Mouse (Mus musculus) kidney, adult 9 months (tissue): ENCODE results near the gene Tmem82.

ENCODE experiments used
- DNase-seq: peaks from one replicate; pipeline ENCODE4 v3.0.0; 2022

Tmem82 gene

DNA sequence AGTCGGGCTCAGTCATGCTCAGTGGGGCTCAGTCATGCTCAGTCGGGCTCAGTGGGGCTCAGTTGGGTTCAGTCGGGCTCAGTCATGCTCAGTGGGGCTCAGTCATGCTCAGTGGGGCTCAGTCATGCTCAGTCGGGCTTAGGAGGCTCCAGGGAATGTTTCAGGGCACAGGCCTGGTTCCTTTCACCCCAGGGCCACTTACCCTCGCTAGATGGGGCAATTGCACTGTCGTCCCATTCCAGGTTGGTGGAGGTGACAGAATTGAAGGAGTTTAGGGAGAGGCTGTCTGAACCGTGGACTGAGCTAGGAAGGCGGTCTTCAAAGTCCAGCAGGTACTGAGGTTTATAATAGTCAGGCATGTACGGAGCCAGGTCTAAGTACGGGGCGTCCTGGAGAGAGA, 21.0 kb upstream of the Tmem82 start:
- DNase-seq: no peak

DNA sequence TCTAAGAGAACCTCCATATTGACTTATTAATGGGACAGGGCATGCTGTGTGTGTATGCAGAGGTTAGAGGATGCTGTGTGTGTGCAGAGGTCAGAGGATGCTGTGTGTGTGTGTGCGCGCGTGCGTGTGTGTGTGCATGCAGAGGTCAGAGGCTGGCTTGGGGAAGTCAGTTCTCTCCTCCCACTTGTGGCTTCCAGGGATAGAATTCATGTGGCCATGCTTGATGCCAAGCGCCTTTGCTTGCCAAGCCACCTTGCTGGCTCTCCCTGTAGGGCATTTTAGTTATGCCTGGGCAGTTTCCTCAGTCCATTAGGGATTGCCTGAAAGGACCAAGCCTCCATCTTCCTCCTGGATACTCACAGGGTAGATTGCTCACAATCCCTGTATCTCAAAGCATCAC, 18.3 kb upstream of the Tmem82 start:
- DNase-seq: peak; percentile 88

DNA sequence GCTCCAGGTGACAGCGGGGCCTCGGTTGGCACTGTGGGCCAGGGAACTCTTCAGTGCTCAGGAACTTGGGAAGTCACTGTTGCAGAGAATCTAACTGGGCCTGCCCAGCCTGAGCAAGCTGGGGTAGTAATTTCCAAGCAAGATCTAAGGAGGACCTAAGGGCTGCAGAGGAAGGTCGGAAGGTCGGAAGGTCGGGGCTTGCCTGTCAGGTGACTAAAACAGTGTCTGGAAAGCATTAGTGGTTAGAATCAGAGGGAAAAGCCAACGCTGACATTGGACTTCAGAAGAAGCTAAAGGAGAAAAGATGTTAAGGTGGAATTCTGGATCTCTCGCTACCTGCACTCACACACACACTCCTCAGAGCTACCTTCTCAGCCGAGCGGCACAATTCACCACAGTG, 17.6 kb upstream of the Tmem82 start:
- DNase-seq: no peak

DNA sequence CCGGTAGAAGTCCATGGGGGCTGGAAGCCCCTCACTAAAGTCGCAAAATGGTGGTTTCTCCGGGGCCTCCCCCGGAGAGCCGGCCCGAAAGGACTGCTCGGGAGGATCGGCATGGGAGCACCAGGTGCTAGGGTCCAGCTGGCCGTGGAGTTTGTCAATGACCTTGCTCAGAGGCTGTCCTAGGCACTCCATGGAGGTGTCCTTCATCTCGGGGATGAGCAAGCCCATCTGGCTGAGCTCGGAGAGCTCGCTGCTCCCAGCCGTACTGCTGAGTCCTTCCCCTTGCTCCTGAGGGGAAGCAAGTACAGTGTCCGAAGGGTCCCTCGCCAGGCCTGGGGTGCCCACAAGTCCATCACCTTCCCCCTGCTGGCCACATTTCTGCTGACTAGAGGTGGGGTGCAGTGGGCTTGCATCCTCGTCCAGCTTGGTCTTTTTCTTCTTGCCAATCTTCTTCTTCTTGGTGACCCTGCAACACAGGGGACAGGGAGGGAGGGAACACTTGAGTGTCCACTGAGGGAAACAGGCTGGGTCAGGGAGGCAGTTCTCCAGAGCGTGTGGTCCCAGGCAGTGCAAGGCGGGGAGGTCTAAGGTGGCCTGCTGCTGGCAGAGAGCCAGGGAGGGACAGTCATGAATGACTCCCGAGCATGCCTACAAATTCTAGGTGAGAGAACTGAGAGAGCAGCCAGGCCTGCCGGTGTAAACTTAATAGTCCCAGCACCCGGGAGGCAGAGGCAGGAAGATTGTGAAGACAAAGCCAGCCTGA, 13.9 kb upstream of the Tmem82 start:
- no peak for DNase-seq

DNA sequence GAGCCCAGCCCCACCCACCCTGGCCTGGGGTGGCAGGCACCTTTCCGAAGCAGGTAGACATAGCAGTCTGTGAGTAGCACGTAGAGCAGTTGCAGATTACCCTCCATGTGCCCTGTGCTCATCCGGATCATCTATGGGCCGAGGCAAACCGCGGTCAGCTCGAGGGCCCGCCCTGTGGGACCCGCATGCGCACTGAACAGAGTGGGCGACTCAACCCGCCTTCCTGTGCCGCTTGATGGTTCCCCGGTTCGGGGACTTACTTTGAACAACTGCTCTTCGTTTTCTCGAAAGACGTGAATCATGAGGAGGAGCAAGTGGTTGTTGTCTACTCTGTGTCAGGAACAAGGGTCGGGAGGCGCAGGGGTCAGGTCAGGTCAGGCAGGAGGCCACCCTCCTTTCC, 12.8 kb upstream of the Tmem82 start:
- DNase-seq: no peak

DNA sequence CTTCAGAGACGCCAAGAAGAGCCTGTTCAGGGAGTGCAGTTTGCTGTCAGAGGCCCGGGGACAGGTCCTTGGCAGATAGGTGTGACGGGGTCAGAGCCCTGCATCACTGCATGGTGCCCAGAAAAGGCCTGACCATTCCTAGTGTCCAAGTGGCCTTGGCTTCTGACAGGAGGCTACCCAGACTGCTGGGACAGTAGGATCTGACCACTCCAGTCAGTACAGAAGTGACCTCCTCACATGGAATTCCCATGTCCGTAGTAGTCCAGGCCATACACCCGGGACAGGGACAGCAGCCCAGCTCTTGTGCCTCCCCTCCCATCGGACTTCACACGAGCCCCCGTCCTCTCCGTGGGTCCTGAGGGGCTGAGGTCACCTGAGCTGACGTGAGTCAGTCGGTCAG, 11.6 kb upstream of the Tmem82 start:
- DNase-seq: no peak

DNA sequence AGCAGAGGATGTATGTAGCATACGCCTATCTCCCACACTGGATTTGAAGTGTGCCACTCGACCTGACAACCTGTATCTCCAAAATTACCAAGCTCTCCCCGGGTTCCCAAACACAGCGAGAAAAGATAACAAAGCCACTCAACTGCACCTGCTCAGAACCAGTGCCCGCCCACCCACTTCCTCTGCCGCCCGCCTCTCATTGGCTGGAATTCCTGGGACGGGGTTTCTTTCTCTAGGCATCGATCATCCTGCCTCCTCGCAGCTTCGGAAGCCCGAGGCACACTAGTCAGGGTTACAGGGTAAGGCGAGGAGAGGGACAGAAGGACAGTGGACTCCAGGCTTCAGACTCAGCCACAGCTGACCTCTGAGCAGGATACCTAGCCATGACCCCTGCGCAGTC, 10.2 kb upstream of the Tmem82 start:
- DNase-seq: no peak

DNA sequence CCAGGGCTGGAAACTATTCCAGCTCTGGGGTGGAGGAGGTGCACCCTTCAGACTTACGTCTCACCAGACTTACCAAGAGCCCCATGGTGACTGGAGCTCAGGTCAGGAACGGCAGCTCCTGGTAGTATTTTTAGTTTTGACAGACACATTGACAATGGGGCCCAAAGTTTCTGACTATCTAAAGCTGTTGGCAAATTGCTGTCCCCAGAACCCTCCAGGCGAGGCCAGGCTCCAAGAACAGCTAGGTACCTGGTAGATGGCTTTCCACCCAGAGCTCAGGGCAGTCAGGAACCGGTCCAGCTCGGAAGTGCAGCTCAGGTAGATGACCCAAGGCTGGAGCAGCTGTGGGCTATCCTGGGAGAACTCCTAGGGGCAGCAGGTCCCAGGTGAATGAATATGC, 9.1 kb upstream of the Tmem82 start:
- DNase-seq: no peak

DNA sequence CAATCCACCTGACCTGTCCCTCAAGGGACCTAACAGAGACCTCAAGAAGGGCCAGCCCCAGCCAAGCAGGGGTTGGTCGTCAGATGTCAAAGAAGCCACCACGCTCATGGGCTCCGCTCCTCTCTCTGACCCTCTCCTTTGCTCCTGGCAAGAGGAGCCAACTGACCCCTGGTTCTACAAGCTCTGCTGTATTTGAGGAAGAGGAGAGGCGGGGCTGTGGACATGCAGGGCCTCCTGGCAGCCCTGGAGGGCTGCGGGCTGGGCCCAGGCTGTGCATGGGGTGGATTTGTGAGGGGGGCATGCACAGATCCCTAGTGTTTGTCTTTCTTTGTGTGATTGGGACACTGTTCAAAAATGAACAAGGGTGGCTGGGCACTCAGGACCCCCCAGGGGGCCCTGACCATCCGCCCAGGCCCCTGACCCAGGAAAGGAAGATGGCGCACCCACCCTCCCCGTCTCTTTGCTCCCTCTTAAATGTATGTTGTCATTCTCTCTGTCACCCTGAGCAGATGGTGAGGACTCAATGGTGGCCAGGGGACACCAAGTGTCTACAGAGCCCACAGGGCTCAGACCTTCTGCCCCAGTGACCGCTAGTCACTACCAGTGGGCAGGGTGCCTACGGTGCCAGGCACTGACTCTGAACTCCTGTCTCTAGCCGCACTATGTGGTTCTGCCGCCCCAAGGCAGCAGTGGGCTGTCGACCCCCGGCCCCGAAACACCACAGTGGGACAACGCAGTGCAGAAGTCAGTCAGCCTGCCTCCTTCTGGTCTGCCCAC, 7.5 kb upstream of the Tmem82 start:
- no peak for DNase-seq

DNA sequence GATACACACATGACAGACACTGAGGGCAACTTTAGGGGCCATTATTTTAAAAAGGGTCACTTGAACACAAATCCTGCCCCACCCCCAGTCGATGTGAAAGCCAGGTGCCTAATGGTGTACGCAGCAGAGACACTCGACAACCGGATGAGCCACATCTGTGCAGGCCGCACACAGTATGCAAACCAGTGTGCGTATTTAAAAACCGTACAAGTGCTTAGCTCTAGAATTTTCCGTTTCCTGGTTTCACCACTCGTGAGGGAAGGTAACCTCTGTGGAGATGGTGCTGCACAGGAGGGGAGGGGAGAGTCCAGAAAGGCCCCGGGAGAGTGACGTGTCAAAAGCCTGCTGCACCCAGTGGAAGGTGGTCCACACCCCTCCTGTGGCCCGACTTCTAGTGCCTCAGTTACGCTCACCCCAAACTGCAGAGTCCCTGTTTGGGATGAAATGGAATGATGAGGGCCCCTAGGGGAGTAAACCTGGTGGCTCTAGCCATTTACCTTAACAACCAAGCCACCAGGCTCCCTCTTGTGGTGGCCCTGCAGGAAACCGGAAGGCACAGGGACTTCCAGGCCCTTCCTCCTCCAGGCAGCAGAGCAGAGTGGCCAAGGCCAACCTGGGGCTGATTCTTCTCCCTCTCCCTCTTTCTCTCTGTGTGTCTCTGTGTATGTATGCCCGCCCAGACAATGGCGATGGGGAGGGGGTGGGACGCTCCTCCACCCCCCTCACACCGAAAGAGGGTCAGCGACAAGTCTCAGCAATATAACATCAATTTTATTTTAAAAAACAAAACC, 6.7 kb upstream of the Tmem82 start:
- DNase-seq: peak; percentile 63

DNA sequence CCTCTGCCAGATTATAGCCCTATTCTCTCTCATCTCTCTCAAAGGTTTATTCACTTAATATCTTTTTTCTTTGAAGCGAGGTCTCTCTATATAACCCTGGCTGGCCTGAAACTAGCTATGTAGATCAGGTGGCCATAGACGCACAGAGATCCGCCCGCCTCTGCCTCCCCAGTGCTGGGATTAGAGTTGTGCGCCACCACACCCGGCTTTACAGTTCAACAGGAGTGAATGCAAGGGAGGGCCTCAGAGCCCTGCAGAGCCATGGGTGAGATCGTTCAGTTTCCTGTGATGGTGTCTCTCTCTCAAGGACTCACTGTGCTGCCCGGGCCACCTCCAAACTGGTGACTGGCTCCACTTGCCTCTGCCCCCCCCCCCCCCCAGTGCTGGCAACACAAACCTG, 5.7 kb upstream of the Tmem82 start:
- DNase-seq: no peak

DNA sequence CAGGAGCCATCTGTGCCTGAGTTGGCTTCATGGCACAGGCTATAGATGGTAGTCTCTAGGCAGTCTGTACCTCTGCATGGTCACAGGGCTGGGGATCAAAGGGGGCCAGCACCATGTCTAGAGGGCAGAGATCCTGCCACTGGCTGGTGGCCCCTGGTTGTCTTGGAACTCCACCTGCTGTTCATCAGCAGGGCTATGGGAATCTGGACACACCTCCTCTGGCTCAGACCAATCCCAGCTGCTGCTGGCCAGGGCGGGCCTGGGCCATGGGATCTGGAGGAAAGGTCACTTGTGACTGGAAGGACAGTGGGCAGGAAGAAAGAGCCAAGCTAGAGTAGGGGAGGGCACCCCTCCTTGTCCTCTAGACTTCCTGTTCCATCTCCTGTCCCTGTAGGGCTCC, 5.2 kb upstream of the Tmem82 start, which contains the start of gene Slc25a34:
Slc25a34 (minus strand) TSS at position 156 of the 400 bp plus-strand sequence.
- peak; percentile 95 for DNase-seq

DNA sequence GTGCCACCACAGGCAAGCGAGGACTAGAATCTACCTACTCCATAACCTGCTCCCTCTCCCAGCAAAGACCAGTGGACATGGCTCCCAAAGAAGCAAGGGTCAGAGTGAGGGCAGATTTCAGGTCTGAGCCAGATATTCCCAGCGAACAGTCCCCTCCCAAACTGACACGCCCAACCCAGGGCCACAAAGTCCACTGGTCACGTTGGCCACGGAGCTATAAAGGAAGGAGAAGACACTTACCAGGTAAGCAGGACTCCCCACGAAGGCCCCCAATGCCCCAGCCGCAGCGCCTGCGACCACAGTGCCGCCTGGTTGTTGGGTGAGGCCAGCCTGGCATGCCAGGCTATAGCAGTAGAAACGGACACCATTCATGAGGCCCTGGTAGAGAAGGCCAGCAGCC, 4.6 kb upstream of the Tmem82 start:
- peak; percentile 90 for DNase-seq

DNA sequence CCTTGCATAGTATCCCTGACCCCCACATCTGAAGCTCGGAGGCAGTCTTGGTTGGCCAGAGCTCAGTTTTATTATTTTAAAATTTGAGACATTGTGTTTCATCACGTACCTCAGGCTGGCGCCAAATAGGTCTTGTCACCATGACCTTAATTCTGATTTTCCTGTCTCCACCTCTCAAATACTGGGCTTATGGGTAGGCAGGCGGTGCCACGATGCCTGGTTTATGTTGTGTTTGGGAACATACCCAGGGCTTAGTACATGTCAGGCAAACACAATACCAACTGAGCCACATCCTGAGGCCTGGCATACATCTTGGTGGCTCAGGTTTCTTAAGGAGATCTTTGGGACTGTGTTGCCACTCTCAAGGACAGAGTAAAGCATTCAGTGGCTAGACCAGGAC, 4.1 kb upstream of the Tmem82 start:
- DNase-seq: no peak

DNA sequence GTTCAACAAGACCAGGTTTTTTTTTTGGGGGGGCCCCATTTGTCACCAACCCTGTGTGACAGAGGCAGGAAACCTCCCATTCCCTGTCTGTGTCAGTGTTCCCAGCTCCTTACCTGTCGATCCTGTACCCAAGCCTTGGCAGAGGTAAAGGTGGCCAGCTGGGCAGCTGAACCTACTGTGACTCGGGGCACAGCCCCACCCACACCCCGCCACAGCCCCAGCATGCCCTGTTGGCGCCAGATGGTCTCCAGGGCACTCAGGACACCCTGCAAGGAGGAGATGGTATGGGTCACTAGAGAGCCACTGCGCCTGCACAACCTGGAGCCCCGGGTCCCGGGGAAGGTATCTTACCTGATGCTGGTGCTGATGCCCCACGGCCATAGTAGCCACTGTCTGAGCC, 3.7 kb upstream of the Tmem82 start:
- DNase-seq: no peak

DNA sequence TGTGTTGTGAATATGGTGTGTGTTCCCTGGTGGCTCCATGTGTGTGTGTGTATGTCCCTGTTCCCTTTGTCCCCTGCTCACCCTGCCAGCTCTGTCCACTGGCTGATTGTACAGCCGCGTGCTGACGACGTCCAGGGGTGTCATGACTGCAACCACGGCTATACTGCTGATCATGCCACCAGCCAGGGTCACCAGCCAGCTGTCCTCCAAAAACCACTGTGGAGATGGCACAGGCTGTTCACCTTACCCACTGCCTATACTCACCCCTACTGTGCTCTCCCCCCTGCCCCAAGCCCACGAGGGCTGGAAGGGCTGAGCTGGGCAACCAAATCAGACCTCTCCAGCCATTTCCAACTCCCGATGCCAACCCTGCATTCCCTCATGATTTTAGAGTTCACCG, 2.9 kb upstream of the Tmem82 start:
- no peak for DNase-seq

DNA sequence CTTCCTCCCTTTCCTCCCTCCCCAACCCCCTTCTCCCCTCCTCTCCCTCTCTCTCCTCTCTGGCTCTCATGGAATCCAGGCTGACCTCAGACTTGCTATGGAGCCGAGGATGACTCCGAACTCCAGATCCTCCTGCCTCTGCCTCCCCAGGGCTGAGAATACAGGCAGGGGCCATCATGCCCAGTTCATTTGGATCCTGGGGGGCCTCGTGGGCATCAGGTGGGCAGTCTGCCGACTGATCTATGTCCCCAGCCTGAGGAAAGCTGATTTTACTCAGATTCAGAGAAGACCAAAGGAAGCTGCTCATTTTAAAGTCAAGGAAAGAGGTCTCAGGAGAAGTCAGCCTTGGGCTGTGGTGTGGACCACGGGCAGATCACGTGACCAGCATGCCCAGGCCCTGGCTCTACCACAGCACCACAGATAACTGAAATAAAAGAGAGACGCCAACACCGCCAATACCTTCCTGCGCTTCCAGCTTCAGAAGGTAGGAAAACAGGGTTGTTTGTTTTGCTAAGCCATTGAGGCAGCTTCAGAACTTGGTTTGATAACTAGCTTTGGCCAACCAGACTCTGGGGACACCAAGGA, 958 bp upstream of the Tmem82 start:
- DNase-seq: no peak

DNA sequence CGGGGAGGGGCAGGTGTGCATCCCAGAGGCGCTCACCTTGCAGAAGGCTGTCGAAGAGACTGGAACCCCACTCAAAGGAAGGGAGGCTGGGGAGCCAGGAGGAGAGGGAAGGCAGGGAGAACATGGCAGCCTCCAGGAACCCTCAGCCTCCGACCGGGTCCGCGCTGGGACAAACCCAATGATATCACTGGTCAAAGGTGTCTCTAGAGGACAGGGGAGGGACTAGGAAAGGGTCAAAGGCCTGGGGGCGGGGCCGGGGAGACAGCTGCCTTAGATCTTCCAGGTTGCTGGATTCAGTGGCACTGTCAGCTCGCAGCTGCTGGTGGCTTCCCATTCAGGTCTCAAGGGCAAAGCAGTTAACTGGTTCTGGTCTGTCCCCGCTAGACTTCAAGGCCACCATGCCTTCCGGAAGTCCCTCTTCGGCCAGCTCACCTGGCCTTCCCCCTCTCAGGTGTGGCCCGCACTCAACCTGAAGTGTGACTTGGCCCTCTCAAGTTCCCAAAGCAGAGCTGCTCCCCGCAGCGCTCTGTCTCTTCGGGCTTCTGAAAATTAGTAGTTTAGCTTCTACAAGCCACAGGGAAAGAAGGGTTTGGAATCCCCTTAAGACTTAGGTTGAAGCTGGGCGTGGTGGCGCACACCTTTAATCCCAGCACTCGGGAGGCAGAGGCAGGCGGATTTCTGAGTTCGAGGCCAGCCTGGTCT, 419 bp downstream of the Tmem82 start:
- DNase-seq: peak; percentile 92

DNA sequence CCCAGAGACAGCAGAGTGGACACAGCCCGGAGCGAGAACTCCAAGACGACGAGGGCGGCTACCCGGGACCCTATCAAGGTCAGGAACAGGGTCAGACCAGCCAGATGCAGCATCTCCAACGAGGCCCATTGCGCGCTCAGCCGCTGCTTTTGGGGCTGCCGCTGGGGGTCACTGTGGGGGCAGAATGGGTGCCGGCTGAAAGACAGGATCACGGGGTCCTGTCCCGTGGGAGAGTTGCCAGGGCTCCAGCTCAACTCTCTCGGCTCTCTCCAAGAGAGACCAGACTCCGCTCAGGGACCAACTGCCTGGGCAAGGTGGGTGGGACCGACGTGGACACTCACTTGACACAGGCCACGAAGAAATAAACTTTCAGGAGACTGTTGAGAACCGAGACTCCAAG, 1.1 kb downstream of the Tmem82 start:
- peak; percentile 84 for DNase-seq

DNA sequence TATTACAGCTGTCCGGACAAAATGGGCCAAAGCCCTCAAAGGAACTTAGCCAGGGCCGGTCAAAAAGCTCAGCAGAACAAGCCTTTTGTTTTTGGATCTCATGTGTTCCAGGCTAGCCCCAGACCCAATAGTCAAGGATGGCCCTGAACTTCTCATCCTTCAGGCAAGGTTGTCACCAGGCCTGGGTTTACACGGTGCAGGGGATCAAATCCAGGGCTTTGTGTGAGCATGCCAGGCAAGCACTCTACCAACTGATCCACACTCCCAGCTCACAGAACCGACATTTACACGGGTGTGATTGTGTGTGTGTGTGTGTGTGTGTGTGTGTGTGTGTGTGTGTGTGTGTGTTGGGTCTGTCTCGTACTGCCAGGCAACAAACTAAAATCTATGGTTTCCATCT, 1.6 kb downstream of the Tmem82 start:
- DNase-seq: no peak

DNA sequence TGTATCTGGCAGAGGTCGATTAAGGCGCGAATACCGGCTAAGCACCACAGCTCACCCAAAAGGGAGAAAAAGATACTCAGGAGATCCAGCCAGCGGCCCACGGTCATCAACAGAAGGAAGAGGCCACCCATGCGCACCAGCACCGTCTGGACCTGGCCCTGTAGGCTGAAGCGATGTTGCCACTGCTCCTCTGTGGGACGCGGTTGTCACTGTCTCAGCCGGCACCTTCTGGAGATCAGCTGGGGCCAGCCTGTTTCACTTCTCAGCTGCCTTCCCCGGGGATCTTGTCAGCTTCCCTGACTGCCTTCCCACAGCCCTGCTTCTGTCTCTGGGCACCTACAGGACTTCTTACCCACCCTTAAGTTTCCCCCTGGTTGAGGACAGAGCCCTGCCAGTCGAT, 3.5 kb downstream of the Tmem82 start:
- DNase-seq: no peak

DNA sequence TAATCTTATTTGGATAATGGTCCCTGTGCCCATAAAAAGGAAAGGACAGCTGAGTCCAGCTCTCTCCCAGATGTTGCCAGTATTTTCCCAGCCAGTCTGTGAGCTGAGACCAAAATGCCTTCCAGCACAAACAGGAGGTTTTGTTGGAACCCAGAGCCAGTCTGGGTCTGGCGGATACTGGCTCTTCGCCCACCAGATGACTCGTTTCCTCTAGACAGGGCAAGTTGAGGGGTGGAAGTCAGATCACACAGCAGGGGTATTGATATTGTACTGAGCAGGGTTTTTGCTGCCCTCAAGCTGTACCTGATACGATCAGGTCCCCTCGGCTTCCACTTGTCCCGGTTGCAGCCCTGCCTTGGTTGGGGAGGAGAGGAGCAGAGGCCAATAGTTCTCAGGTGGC, 8.9 kb downstream of the Tmem82 start:
- no peak for DNase-seq

DNA sequence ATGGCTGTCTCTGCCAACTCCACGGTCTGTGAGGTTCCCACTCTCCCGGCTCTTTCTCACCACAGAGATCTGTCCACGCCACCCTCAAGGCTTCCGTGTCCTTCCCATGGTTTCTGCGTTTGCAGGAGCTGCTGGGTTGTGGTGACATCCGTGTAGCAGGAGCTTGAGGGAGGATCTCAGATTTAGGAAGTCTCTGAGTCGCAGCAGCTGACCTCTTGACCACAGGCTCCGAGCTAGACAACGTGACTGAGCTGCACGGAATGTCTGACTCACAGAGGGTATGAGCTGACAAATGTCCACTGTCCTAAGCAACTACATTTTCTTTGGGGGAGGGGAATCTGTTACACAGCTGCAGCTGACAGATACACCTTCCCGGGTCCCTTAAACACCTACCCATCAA, 12.6 kb downstream of the Tmem82 start, which contains the start of gene Fblim1:
Fblim1 (minus strand) TSS at position 236 of the 400 bp plus-strand sequence.
- peak; percentile 69 for DNase-seq
